Mouse (Mus musculus) MEL (cell line): Measurements from ENCODE around the gene Gm7324.
"Not testable (repeated sequence)": the region's sequence is repeated elsewhere in the genome, so short reads cannot be mapped to it uniquely, and the experiment has no call there.

Source experiments
- BHLHE40 ChIP-seq: IDR thresholded peaks from 2 replicates; pipeline ENCODE4 v1.6.1; 2012; ENCODE audit warnings: low read depth, mild to moderate bottlenecking, inconsistent platforms, low read length, improper control_type of control experiment, borderline replicate concordance
- CHD1 ChIP-seq: IDR thresholded peaks from 2 replicates; pipeline ENCODE4 v1.6.1; 2012; ENCODE audit warnings: low read depth, mild to moderate bottlenecking, inconsistent platforms, low read length, improper control_type of control experiment
- CTCF ChIP-seq, 3 experiments: IDR thresholded peaks in 2 of 3; conservative IDR thresholded peaks in 1 of 3; 2 replicates each; pipeline ENCODE4 v1.5.1; 2011 to 2012; ENCODE audit warnings: low read length in 3 of 3, low read depth in 2 of 3, mild to moderate bottlenecking in 2 of 3, improper control_type of control experiment in 1 of 3, inconsistent platforms in 1 of 3, mixed read lengths in 1 of 3, moderate library complexity in 1 of 3; ENCODE audit not compliant: control insufficient read depth in 1 of 3, insufficient read depth in 1 of 3, poor library complexity in 1 of 3, severe bottlenecking in 1 of 3
- E2F4 ChIP-seq: IDR thresholded peaks from 2 replicates; pipeline ENCODE4 v1.6.1; 2011; ENCODE audit warnings: low read depth, low read length, improper control_type of control experiment, borderline replicate concordance
- HCFC1 ChIP-seq: IDR thresholded peaks from 2 replicates; pipeline ENCODE4 v1.6.1; 2012; ENCODE audit warnings: low read depth, mild to moderate bottlenecking, inconsistent platforms, low read length, improper control_type of control experiment, moderate library complexity
- MAFK ChIP-seq: IDR thresholded peaks from 2 replicates; pipeline ENCODE4 v1.6.1; 2011; ENCODE audit warnings: low read depth, mild to moderate bottlenecking, low read length, improper control_type of control experiment, borderline replicate concordance
- MEF2A ChIP-seq: IDR thresholded peaks from 2 replicates; pipeline ENCODE4 v1.6.1; 2014; ENCODE audit warnings: low read depth, mild to moderate bottlenecking, inconsistent platforms, low read length, improper control_type of control experiment; ENCODE audit not compliant: poor library complexity, insufficient replicate concordance, severe bottlenecking; ENCODE audit errors: extremely low read depth
- POLR2A ChIP-seq, 2 experiments: IDR thresholded peaks; 2 replicates each; pipeline ENCODE4 v1.6.1; 2011 to 2012; ENCODE audit warnings: low read length in 2 of 2, mild to moderate bottlenecking in 2 of 2, control low read depth in 1 of 2, improper control_type of control experiment in 1 of 2, low read depth in 1 of 2, moderate library complexity in 1 of 2; ENCODE audit not compliant: control insufficient read depth in 1 of 2, insufficient read depth in 1 of 2, poor library complexity in 1 of 2
- SIN3A ChIP-seq: IDR thresholded peaks from 2 replicates; pipeline ENCODE4 v1.6.1; 2012; ENCODE audit warnings: low read length, improper control_type of control experiment, inconsistent platforms
- TBP ChIP-seq: IDR thresholded peaks from 2 replicates; pipeline ENCODE4 v1.8.0; 2011; ENCODE audit warnings: low read depth, low read length, improper control_type of control experiment
- TCF12 ChIP-seq: IDR thresholded peaks from 2 replicates; pipeline ENCODE4 v1.6.1; 2014; ENCODE audit warnings: low read depth, mild to moderate bottlenecking, inconsistent platforms, low read length, improper control_type of control experiment, moderate library complexity
- ZMIZ1 ChIP-seq: IDR thresholded peaks from 2 replicates; pipeline ENCODE4 v1.6.1; 2012; ENCODE audit warnings: low read depth, mild to moderate bottlenecking, inconsistent platforms, low read length, improper control_type of control experiment, moderate library complexity
- ZNF384 ChIP-seq: IDR thresholded peaks from 2 replicates; pipeline ENCODE4 v1.6.1; 2012; ENCODE audit warnings: low read depth, mild to moderate bottlenecking, inconsistent platforms, low read length, improper control_type of control experiment

DNA sequence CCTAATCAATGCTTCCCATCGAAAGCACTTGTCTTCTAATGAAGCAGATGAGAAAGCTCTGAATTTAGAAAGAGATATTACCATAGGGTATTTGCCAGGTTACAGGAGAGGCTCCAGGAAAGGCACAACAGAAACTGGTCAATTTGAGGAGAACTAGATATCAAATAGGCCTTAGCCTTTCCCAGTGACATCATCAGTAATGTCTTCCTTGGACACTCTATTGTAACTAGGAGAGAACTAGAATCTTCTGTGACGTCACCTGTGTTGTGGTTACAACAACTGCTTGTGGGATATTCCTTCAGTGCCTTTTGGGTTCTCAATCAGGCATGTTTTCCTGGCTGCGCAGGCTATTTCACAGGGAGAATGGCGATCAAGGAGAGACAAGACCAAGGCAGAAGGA, 49.9 kb downstream of the Gm7324 start, which contains the start of gene Gm6526:
- not testable (repeated sequence) for TF ChIP-seq E2F4; POLR2A (IDR thresholded peaks at IDR 0.05; ENCODE audit: control insufficient read depth in 1 of 2, insufficient read depth in 1 of 2, low read depth in 1 of 2, low read length in 2 of 2, poor library complexity in 1 of 2); HCFC1; CTCF (IDR thresholded peaks at IDR 0.05 in 2 of 3, conservative IDR thresholded peaks at IDR 0.05 in 1 of 3; ENCODE audit: control insufficient read depth in 1 of 3, insufficient read depth in 1 of 3, low read depth in 2 of 3, low read length in 3 of 3, poor library complexity in 1 of 3, severe bottlenecking in 1 of 3); MAFK; BHLHE40; TBP; CHD1; SIN3A; ZNF384; ZMIZ1; MEF2A; TCF12
